Mouse (Mus musculus): ENCODE measurements around the gene Apoc4. TPM values are rescaled to one million over a fixed set of nuclear protein-coding genes. Genes with fewer than 3 reads are reported as not detected.
A peak's percentile ranks its signal among the peaks of the same experiment; 100 is the strongest.
"Not testable (repeated sequence)": the region's sequence is repeated elsewhere in the genome, so short reads cannot be mapped to it uniquely, and the experiment has no call there.

The Apoc4 gene
- polyA plus RNA-seq, 1 experiment from 2014 or later: not detected

GRCm38 (mm10) chr7:19696336-19696873 lies 15.1 kb upstream of the Apoc4 start:
- no peaks in the 10 kb centered on the region for H3K27me3 ChIP-seq (ENCODE audit: low read depth, poor library complexity, severe bottlenecking)
- no peak overlapping the region for H3K4me3 ChIP-seq
- H3K27ac ChIP-seq: no peak overlapping the region
- 91% methylated on average over 34 of the region's 34 CpGs for whole genome bisulfite sequencing
- DNase-seq (ENCODE audit: low spot score): no peak
- H3K4me1 ChIP-seq: peaks cover 47% of the 10 kb centered on the region
- peaks cover 3% of the 10 kb centered on the region; the same call in 1 of the 2 replicates for H3K9me3 ChIP-seq (replicated peaks)
- H3K36me3 ChIP-seq: peaks cover 14% of the 10 kb centered on the region

GRCm38 (mm10) chr7:19695881-19696280 lies 14.6 kb upstream of the Apoc4 start:
- 81% methylated on average over 6 of the region's 6 CpGs for WGBS
- peaks cover 43% of the 10 kb centered on the region for H3K4me1 ChIP-seq
- peaks cover 3% of the 10 kb centered on the region; the same call in 1 of the 2 replicates for H3K9me3 ChIP-seq (replicated peaks)
- DNase-seq (ENCODE audit: low spot score): no peak
- no peaks in the 10 kb centered on the region for H3K27me3 ChIP-seq (ENCODE audit: low read depth, poor library complexity, severe bottlenecking)
- no peak overlapping the region for H3K4me3 ChIP-seq
- peaks cover 13% of the 10 kb centered on the region for H3K36me3 ChIP-seq
- H3K27ac ChIP-seq: no peak overlapping the region

DNA sequence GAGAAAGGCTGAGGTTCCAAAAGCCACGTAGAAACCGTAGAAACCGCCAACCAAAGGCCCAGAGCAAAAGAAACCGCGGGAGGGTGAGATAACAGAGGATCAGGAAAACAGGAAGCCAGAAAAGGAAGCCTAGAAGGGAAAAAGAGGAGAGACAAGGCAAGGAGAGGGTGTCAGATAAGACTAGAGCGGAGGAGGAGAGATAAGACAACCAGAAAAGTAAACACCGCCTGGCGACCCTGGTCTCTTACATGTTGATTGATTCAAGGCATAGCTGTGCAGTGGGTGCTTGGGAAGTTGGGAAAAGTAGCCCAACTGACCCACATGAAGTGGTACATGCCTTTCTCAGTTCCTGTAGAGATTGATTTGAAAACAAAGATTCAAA lies 13.9 kb upstream of the Apoc4 start:
- H3K4me1 ChIP-seq: peaks cover 41% of the 10 kb centered on the region
- H3K36me3 ChIP-seq: peaks cover 13% of the 10 kb centered on the region
- no peak overlapping the region; the same call in 1 of the 2 replicates for H3K27ac ChIP-seq
- H3K4me3 ChIP-seq: no peak overlapping the region
- no peak for DNase-seq (ENCODE audit: low spot score)
- WGBS: 50% methylated on average over 8 of the region's 8 CpGs
- H3K27me3 ChIP-seq (ENCODE audit: low read depth, poor library complexity, severe bottlenecking): no peaks in the 10 kb centered on the region
- H3K9me3 ChIP-seq (replicated peaks): peaks cover 3% of the 10 kb centered on the region; the same call in 1 of the 2 replicates

- no peak for DNase-seq (ENCODE audit: low spot score)
- Histone ChIP-seq H3K9me3 (replicated peaks) (peaks cover 3% of the 10 kb centered on the region; the same call in 1 of the 2 replicates), H3K36me3 (peaks cover 13% of the 10 kb centered on the region), H3K4me3 (no peak overlapping the region), H3K27me3 (ENCODE audit: low read depth, poor library complexity, severe bottlenecking) (no peaks in the 10 kb centered on the region), H3K4me1 (peaks cover 37% of the 10 kb centered on the region), H3K27ac (peak overlapping the region; percentile 44; the same call in 1 of the 2 replicates)
- 88% methylated on average over 10 of the region's 10 CpGs for WGBS
These were observed 13.3 kb upstream of the Apoc4 start for GRCm38 (mm10) chr7:19694336-19695212.

- peak overlapping the region; percentile 7; the same call in 1 of the 2 replicates for H3K4me3 ChIP-seq
- peaks cover 13% of the 10 kb centered on the region for H3K36me3 ChIP-seq
- 23% methylated on average over 10 of the region's 10 CpGs for WGBS
- H3K27ac ChIP-seq: peak overlapping the region; percentile 75
- H3K4me1 ChIP-seq: peaks cover 25% of the 10 kb centered on the region
- H3K27me3 ChIP-seq (ENCODE audit: low read depth, poor library complexity, severe bottlenecking): no peaks in the 10 kb centered on the region
- H3K9me3 ChIP-seq (replicated peaks): peaks cover 3% of the 10 kb centered on the region; the same call in 1 of the 2 replicates
- no peak for DNase-seq (ENCODE audit: low spot score)
These were observed 12.1 kb upstream of the Apoc4 start for GRCm38 (mm10) chr7:19693421-19693820.

GRCm38 (mm10) chr7:19691873-19692865 lies 10.9 kb upstream of the Apoc4 start, which contains the start of gene Apoc1:
Apoc1 (minus strand) TSS chr7:19692660.
- peak within 1 kb of the TSS; percentile 14; the same call in 1 of the 2 replicates for H3K4me3 ChIP-seq
- H3K4me1 ChIP-seq: peaks cover 18% of the 10 kb centered on the region
- no peak for DNase-seq (ENCODE audit: low spot score)
- whole genome bisulfite sequencing: 36% methylated on average over 28 of the region's 28 CpGs
- peak within 1 kb of the TSS; percentile 75 for H3K27ac ChIP-seq
- H3K9me3 ChIP-seq (replicated peaks): peaks cover 3% of the 10 kb centered on the region; the same call in 1 of the 2 replicates
- peaks cover 13% of the 10 kb centered on the region for H3K36me3 ChIP-seq
- H3K27me3 ChIP-seq (ENCODE audit: low read depth, poor library complexity, severe bottlenecking): no peaks in the 10 kb centered on the region

DNA sequence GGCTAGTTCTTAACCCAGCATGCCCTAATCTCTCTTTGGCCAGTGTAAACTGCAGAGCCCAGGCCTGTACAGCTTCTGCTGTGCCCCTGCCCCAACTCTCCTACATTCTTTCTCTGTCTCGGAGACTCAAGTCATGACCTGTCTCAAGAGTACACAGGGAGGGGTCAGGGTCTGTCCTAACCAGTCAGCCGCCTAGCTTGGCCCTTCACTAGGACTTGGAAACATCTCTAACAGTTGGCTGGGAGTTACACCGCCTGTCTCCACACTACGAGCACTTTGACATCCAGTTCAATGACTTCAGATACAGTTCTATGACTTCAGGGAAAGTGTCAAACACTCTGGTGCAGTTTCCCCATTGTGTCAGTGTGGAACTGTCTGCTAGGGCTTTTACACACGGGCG lies 10.2 kb upstream of the Apoc4 start:
- H3K27ac ChIP-seq: no peak overlapping the region
- no peaks in the 10 kb centered on the region for H3K27me3 ChIP-seq (ENCODE audit: low read depth, poor library complexity, severe bottlenecking)
- H3K9me3 ChIP-seq (replicated peaks): no peaks in the 10 kb centered on the region
- WGBS: 75% methylated on average over 6 of the region's 6 CpGs
- 0 out of 2 replicates have a peak overlapping the region, but pooled peaks have one; percentile 14 for H3K4me3 ChIP-seq
- no peak for DNase-seq (ENCODE audit: low spot score)
- peaks cover 23% of the 10 kb centered on the region for H3K4me1 ChIP-seq
- peaks cover 7% of the 10 kb centered on the region for H3K36me3 ChIP-seq

DNA sequence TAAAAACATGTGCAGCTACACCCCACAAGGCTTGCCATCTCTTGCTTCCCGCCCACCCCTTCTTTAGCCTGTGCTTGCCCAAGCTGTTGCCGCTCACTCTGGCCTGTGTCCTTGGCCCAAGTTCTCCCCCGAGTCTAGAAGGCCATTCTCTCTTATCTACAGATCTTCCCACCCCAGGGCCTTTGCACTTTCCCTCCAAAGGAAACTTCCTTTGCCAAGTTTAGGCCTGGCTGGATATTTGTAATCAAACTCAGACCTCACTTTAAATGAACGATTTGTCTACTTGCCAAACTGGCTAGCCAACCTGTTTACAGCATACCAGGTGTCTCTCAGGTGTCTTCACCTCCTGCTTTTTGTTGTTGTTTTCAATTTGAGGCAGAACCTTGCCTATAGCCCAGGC lies 9.6 kb upstream of the Apoc4 start:
- no peak for DNase-seq (ENCODE audit: low spot score)
- Histone ChIP-seq H3K27me3 (ENCODE audit: low read depth, poor library complexity, severe bottlenecking) (no peaks in the 10 kb centered on the region), H3K36me3 (peaks cover 1% of the 10 kb centered on the region; the same call in 1 of the 2 replicates), H3K9me3 (replicated peaks) (no peaks in the 10 kb centered on the region), H3K27ac (no peak overlapping the region), H3K4me3 (no peak overlapping the region), H3K4me1 (peaks cover 23% of the 10 kb centered on the region)
- 91% methylated on average over 4 of the region's 4 CpGs for whole genome bisulfite sequencing

DNA sequence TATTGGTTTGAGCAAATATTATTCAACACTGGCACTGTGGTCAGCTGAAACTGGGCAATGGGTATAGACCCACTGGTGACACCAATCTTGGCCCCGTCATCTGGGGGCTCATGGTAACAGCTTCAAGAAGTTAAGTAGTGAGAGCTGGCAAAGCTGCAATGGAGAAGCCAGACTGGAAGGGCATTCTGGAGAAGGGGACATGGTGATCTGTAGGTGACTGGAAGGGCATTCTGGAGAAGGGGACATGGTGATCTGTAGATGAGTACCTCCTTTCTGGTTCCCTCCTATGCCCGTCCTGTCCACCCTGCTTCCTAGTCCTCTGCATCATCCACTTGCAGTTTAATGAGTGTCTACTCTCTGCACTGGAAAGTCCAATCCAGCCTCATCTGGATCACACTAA lies 7.3 kb upstream of the Apoc4 start:
- Histone ChIP-seq H3K4me1 (peaks cover 22% of the 10 kb centered on the region), H3K27ac (no peak overlapping the region), H3K9me3 (replicated peaks) (no peaks in the 10 kb centered on the region), H3K4me3 (no peak overlapping the region), H3K36me3 (no peaks in the 10 kb centered on the region), H3K27me3 (ENCODE audit: low read depth, poor library complexity, severe bottlenecking) (no peaks in the 10 kb centered on the region)
- DNase-seq (ENCODE audit: low spot score): no peak
- 94% methylated on average over 2 of the region's 2 CpGs for WGBS

DNA sequence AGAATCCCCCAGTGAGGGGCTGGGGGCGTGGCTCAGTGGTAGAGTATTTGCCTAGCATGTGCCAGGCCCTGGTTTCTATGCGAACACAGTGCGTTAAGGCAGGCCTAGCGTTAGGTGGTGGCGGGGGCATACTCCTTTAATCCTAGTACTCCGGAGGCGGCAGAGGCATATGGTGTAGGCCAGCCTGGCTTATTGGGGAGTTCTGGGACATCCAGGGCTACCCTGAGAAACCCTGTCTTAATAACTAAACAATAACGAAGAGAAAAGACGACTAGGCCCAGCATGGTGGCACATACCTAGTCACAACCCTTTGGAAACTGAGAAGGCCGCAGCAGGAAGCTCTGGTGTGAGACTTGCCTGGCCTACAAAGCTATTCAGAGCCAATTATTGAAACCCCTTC lies 6.8 kb upstream of the Apoc4 start:
- H3K4me3 ChIP-seq: no peak overlapping the region
- H3K4me1 ChIP-seq: peaks cover 17% of the 10 kb centered on the region
- 93% methylated on average over 10 of the region's 10 CpGs for WGBS
- H3K27me3 ChIP-seq (ENCODE audit: low read depth, poor library complexity, severe bottlenecking): no peaks in the 10 kb centered on the region
- no peak for DNase-seq (ENCODE audit: low spot score)
- H3K36me3 ChIP-seq: no peaks in the 10 kb centered on the region
- H3K27ac ChIP-seq: no peak overlapping the region
- H3K9me3 ChIP-seq (replicated peaks): no peaks in the 10 kb centered on the region

DNA sequence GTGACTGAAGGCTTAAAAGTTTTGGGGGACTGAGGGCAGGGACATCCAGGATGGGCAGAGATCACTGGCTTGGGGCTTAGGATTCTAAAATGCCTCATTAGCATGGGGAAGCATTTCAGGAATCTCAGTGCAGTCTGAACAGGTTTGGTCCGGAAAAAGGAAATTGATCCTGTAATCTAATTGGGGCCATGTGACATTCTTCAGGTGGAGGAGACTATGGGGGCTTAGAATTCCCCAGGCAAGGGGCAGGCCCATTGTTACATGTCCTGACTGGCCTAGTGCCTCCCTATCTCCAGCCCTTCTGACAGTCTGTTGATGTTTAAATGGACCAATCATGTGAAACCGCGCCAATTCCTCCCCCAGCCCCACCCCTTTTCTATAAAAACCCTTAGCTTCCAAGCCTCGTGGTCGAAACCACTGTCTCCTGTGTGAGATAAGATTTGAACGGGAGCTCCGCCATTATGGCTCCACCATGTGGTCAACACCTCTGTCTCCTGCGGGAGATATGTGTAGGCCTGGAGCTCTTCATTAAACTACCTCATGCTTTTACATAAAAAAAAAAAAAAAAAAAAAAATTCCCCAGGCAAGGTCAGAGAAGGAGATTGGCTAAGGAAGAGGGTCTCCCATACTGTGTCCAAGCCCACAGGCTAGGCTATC lies 5.8 kb upstream of the Apoc4 start:
- H3K27me3 ChIP-seq (ENCODE audit: low read depth, poor library complexity, severe bottlenecking); H3K36me3 ChIP-seq; DNase-seq (ENCODE audit: low spot score); H3K4me3 ChIP-seq; H3K9me3 ChIP-seq (replicated peaks); H3K4me1 ChIP-seq: not testable (repeated sequence)
- peak overlapping the region; percentile 53; the same call in 1 of the 2 replicates for H3K27ac ChIP-seq
- 70% methylated on average over 8 of the region's 8 CpGs for WGBS

GRCm38 (mm10) chr7:19686521-19686920 lies 5.2 kb upstream of the Apoc4 start:
- DNase-seq (ENCODE audit: low spot score): no peak
- 88% methylated on average over 6 of the region's 6 CpGs for WGBS
- Histone ChIP-seq H3K27me3 (ENCODE audit: low read depth, poor library complexity, severe bottlenecking) (no peaks in the 10 kb centered on the region), H3K36me3 (no peaks in the 10 kb centered on the region), H3K4me1 (peaks cover 5% of the 10 kb centered on the region; the same call in 1 of the 2 replicates), H3K27ac (peak overlapping the region; percentile 53; the same call in 1 of the 2 replicates), H3K4me3 (no peak overlapping the region), H3K9me3 (replicated peaks) (no peaks in the 10 kb centered on the region)
